Mouse (Mus musculus): ENCODE results near the gene Itgam.

- no peak for TF ChIP-seq POLR2A (IDR thresholded peaks at IDR 0.05; ENCODE audit: borderline replicate concordance, control insufficient read depth, low read depth, low read length)
- TF ChIP-seq CTCF (IDR thresholded peaks at IDR 0.05; ENCODE audit: control insufficient read depth, insufficient read depth, low read length), result no peak
These were observed 17.6 kb downstream of the Itgam start for GRCm38 (mm10) chr7:128080012-128080411.
